Mouse (Mus musculus) kidney, postnatal 36 days (tissue): ENCODE measurements around the gene Zfp13.
"Not testable (repeated sequence)": the region's sequence is repeated elsewhere in the genome, so short reads cannot be mapped to it uniquely, and the experiment has no call there.

ENCODE experiments used
- DNase-seq, 2 experiments: peaks; one replicate each; pipeline ENCODE4 v3.0.0; 2021 to 2022; ENCODE audit warnings: mixed read lengths in 2 of 2

Zfp13 gene

DNA sequence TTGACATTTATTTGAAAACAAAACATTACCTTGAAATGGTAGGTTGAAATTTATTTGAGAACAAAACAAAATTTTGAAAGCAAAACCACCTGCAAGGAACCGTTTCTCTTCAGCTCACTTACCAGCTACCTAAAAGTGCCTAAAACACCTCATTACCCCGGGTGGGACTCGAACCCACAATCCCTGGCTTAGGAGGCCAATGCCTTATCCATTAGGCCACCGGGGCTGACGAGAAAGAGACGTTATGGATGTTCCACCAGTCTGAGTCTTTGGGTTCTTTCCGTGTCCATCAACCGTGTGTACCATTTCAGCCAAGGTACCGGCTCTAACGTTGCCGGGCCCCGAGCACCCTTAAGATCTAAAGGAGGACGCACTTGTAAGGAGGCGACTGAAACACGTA is 50.7 kb downstream of the Zfp13 start:
- peak; percentile 78 to 87 for DNase-seq

DNA sequence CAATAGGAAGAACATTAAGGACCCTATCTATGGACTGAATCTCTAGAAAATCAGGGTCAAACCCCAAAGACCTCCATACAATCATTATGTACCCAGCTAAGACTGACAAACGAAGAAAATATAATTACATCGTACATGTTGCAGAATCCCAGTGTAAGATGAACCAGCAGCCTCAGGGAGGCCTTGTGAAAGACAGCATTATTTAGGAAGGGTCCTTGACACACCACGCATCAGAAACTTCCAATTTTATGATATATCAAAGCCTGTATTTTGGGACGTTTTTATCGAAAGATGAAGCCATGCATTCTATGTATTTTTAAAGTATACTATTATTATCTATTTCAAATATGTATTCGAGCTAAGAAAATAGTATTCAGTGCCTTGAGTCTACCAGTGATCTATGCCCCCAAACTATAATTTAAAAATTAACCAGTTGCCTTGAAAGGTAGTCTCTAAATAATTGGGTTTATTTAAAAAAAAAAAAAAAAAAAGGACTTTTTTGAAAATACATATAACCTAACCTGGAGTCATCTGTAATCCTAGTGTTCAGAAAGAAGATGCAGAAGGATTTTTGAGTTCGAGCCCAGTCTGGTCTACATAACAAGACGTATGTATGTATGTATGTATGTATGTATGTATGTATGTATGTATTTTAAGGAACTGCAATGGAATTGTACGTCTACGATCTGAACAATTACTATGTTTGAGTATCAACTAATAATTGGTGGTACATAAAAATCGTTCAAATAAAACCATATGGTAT is 51.4 kb downstream of the Zfp13 start:
- DNase-seq = no peak

DNA sequence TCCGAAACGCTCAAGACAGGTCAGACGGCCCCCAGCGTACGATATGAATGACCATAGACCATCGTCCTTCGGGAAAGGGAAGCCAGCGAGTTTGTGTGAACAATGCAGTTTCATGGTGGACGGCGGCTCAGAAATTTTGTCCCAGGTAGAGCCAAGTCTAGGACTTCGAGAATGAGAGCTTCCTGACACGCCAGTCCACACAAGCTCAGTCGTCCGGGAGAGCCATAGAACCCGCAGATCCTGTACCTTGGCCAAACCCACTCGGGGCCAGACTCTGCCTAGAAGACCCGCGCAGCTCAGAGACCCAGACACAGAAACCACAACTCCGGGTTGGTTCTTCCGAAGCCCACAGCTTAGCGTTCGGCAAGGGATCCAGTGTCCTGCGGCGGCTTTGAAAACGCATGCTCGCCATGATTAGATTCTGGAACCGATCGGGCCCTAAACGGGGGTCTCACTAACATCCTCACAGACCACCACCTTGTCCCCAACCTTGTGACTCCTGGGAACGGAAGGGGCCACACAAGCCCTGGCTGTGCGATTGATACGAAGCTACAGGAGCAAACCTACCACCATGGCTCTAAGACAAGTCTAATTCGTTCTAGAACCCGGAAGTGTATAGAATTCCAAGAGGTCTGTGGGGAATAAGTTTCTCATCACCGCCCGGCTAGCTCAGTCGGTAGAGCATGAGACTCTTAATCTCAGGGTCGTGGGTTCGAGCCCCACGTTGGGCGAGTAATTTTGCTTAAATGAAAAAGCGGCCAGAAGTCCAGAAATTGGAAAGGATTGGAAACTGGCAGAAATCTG is 52.4 kb downstream of the Zfp13 start:
- DNase-seq = peak; percentile 84 to 88

DNA sequence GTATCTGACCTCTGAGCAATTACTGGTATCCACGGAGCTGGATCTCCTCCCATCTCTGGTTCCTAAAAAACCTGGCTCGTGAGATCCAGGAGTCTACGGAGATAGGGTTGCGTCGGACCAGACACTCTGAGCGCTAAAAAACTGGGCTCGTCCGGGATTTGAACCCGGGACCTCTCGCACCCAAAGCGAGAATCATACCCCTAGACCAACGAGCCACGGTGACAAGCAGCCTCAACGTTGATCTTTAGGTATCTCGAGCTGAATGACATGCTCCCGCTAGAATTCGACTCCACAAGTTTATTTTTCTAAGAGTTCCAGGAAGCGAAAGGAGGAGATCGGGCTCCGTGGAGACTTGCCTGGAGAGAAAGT is 53.0 kb downstream of the Zfp13 start:
- peak; percentile 74 to 81 for DNase-seq

- DNase-seq = no peak
Observed at GRCm38 (mm10) chr17:23545841-23546240, 53.4 kb downstream of the Zfp13 start.

GRCm38 (mm10) chr17:23544766-23545165 is 54.5 kb downstream of the Zfp13 start:
- no peak for DNase-seq

GRCm38 (mm10) chr17:23543983-23544382 is 55.3 kb downstream of the Zfp13 start:
- DNase-seq = no peak

DNA sequence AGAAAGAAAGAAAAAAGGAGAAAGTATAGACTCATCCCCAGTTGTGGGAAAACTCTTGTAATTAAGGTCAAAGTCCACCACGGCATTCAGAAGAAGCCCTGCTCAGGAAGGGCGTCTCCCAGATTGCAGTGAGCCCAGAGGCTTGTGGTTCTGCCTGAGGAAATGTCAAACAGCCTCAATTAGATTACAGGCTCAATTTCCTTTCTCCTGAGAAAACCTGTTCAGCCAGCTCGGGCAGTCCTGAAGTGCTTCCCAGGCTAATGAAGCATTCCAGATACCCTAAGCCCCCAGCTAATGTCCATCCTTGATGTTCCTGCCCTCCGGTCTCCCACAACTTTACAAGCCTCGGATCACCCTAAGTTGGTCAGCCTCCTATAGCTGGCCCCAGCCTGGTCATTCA is 56.0 kb downstream of the Zfp13 start:
- DNase-seq = peak; percentile 23 to 27

GRCm38 (mm10) chr17:23542835-23543234 is 56.5 kb downstream of the Zfp13 start:
- no peak for DNase-seq

GRCm38 (mm10) chr17:23542004-23542720 is 57.1 kb downstream of the Zfp13 start:
- DNase-seq = no peak

GRCm38 (mm10) chr17:23540605-23541475 is 58.4 kb downstream of the Zfp13 start:
- DNase-seq = no peak

DNA sequence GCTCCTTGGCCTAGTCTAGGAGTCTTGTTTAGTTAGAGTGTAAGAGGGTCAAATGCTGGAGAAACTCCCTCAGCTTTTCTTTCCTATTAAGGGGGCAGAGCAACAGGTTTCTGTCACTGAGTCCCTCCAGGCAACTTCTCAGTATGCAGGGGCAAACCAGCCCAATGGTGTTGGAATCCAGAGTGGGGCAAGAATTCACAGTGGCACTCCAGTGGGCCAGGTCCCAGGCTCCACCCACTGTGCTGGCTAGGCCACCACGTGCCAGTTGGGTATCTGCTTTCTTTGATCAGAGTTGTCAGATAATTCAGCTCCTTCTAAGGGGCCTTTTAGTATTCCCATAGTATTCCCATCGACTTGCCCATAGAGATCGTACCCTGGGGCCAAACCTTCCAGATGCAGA is 59.2 kb downstream of the Zfp13 start:
- no peak for DNase-seq

GRCm38 (mm10) chr17:23539608-23540007 is 59.7 kb downstream of the Zfp13 start:
- no peak for DNase-seq

DNA sequence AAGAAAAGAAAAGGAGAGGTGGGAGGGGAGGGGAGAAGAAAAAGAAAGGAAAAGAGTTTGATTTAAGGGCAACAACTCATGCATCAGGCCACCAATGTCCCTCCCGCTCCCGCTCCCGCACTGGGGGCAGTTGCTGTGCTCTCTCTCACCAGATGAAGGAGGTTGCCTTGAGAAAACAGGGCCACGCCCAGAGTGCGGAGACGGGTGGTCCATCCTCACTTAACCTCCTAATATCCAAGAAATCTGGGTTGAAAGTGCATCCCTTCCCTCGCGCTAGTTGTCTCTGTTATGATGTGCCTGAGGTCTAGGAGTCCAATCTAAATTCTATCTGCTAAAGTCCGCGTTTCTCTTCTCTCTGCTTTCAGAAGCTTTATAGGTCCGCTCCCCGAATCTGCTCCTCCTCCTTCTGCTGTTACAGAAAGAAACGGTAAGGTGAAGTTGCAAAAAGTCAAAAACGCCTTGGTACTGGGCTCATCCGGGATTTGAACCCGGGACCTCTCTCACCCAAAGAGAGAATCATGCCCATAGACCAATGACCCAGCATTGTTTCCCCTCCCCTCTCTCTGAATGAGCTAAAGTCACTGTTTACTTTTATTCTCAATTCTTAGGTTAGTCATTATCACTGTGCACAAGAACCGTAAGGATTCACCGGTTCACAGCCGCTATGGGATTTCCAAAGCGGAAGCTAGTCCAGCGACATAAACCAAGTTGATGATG is 60.8 kb downstream of the Zfp13 start:
- no peak for DNase-seq

DNA sequence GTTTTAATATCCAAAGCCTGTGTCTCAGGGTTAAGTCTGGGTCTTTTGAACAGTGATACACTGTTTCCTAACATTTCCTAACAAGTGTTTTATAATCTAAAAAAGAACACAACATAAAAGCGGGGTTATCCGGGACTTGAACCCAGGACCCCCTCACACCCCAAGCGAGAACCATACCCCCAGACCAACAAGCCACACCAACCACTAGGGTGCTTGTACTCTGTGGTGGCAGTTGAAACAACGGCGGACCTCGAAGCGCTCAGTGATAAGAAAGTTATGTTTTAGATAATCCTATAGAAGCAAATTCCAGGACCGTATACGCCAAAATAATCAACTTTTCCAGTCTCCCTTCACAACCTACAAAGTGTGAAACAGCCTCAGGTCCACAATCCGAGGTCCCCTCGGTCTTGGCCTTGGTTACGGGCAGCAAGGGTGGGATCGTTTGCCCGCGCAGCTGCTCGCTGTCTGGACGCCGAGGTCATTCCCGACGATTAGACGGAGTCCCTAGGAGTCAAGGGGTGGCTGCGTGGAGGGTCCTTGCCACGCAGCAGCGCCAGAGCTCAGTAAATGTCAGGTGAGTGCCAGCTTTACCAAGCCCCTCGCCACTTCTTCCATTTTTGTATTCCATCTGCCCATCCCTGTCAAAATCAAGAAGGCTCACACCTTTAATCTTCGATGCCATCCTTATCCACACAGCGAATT is 61.6 kb downstream of the Zfp13 start:
- no peak for DNase-seq

DNA sequence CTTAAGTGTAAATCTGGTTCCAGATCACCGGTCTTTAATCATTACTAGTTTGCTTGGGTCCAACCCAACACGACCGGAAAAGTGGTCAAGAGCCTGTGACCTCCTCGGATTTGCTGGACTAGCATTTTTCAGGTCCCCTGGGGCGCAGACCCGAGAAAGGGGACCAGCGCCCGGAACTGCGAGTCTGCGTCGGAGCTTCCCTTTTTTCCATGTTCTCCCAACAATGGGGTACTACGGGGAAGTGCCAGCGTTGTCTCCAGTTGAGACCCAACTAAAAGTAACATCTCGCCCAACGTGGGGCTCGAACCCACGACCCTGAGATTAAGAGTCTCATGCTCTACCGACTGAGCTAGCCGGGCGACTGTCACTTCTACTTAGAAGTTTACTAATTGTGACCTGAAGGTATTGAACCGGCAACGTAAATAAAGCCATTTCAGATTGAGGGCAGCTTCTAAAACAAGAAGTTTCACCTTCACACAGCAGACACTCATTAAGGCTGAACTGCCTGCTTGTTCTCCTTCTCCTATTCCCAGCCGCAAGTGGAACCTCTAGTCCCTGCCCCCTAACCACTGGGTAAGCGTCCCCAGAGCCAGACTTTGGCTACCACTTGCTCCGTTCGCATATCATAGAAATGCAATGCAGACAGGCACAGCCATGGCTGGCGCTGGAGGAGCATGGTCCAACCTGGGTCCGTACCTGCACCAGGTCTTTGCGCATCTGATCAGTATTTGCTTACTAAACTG is 64.1 kb downstream of the Zfp13 start:
- not testable (repeated sequence) for DNase-seq

DNA sequence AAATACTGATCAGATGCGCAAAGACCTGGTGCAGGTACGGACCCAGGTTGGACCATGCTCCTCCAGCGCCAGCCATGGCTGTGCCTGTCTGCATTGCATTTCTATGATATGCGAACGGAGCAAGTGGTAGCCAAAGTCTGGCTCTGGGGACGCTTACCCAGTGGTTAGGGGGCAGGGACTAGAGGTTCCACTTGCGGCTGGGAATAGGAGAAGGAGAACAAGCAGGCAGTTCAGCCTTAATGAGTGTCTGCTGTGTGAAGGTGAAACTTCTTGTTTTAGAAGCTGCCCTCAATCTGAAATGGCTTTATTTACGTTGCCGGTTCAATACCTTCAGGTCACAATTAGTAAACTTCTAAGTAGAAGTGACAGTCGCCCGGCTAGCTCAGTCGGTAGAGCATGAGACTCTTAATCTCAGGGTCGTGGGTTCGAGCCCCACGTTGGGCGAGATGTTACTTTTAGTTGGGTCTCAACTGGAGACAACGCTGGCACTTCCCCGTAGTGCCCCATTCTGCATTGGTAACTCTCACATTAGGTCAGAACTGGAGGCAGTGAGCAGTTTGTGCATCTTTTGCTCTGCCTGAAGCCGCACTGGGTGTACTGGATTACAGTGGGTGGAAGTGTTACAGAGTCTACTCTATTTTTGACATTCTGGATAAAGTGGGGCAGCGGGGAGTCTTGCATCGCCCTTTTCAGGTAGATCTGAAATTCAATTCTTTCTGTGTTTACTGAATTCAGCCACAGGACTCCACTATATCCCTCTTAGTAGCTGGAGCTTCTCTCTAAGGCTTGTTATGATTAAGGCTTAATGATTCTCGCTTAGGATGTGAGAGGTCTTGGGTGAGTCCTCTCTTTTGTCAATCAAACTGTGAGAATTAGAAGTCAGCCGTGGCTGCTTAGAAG is 65.4 kb downstream of the Zfp13 start:
- not testable (repeated sequence) for DNase-seq

DNA sequence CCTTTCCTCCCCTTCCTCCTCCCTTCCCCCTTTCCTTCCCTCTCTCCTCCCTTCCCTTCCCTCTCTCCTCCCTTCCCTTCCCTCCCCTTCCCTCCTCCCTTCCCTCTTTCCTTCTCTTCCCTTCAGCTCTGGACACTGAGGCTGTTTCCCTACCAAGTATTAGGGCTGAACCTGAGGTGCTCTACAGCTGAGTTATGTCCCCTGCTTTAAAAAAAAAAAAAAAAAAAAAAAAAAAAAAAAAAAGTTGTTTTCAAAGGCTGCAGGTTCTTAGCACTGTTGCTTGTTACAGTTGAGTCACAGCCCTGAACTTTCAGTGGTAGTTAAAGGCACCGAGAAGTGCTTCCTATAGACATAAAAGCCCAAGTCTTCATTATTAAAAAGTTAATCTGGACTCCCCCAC is 67.9 kb downstream of the Zfp13 start:
- DNase-seq = not testable (repeated sequence)
